Mouse (Mus musculus) granulocyte monocyte progenitor cell, adult 5-6 weeks (primary cell): ENCODE measurements around the gene Tmem200a. TPM values are rescaled to one million over a fixed set of nuclear protein-coding genes. Genes with fewer than 3 reads are reported as not detected.
"Not testable (repeated sequence)": the region's sequence is repeated elsewhere in the genome, so short reads cannot be mapped to it uniquely, and the experiment has no call there.

ENCODE experiments used
- ATAC-seq: replicated peaks from 2 replicates; pipeline ENCODE4 v1.8.0; 2016; ENCODE audit warnings: mild to moderate bottlenecking, moderate TSS enrichment, inconsistent platforms; ENCODE audit not compliant: poor library complexity, severe bottlenecking
- total RNA-seq, 2 experiments: library from RNA; stranded (forward) in 1 of 2; stranded (reverse) in 1 of 2; fragments of 200-712, 200-1000 nt in 1 of 2; fragments of >200 nt in 1 of 2; fragmentation: Nextera tagmentation in 1 of 2; gene quantifications; 2 replicates each; pipeline ENCODE4 v1.2.3; 2014 to 2017

Gene Tmem200a
- total RNA-seq, 2 experiments from 2014 or later, result not detected

DNA sequence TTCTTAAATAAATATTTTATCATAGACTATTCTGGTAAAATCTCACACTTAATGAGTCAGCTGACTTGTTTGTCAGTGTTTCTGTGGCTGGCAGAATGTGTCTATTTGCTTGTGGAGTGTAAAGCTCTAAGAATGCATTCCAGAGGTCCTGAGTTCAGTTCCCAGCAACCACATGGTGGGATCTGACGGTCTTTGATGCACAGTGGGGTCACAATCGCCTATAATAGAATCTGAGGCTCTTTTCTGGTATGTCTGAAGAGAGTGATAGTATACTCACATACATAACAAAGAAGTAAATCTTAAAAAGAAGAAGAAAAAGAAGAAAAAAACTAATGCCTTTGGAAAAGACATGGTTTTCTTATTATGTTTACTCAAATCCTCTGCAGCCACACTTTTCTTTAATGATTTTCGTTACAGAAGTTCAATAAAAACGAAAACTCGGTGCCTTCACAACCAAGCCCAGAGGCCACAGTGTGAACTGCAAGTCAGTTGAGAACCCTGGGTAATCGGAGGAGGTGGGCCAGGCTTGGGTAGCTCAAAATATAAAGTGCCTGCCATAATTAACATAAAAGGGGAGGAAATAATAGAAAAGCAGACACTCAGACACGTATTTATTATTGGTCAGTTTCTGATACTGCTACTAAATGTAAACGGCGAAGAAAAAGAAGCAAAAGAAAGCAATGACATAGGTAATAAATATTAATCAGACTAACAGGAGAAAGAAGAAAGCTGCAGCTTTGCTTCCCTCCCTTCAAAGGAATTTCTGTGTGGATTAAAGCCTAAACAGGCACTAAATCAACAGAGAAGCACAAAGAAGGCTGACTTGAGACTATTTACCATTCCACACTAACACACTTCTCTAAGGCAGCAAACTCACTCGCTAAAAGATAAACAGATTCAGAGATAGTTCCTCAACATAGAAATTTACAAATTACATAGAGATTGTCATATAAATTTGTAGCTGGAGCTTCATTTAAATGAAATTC is 170.5 kb downstream of the Tmem200a start:
- ATAC-seq, result no peak

- not testable (repeated sequence) for ATAC-seq
These were observed 184.7 kb downstream of the Tmem200a start for GRCm38 (mm10) chr10:25894126-25894525.

- no peak for ATAC-seq
These were observed 191.6 kb downstream of the Tmem200a start for GRCm38 (mm10) chr10:25887225-25887624.

DNA sequence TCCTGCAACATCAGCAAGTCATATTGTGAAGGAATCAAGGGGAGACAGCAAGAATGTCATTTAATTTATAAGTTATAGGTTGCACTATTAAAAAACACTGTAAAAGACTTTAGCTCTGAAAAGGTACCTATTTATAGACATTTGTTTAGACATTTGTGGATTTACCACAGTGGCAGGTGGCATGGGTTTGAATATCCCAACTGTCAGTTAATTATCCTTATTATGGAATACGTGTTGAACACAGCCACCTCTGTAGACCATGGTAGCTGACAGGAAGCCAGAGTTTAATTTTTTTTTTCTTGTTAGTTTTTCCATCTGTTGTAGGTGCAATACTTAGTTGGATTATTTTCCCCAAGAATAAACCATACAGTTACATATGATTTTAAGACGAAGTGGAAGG is 194.3 kb downstream of the Tmem200a start:
- no peak for ATAC-seq

DNA sequence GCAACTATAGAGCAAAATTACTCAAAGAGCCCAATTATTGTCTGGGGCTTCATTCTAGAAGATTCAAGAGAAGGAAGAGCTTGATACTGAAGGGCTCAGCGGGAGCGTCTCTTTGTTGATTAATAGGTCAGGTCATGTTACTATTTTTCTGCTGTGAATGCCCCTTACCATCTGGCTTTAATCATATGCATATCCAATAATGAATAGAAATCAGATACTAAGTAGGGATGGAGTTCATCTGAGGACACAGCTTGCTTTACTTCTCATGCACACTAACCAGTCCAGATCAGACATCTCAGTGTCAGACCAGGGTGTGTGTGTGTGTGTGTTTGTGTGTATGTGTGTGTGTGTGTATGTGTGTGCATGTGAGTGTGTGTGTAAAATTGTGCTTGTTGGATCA is 201.1 kb downstream of the Tmem200a start:
- ATAC-seq, result no peak

GRCm38 (mm10) chr10:25876809-25877208 is 202.0 kb downstream of the Tmem200a start:
- no peak for ATAC-seq

- ATAC-seq, result no peak
These were observed 210.1 kb downstream of the Tmem200a start for GRCm38 (mm10) chr10:25868739-25869138.

Other genes with a start within 250 kb of the Tmem200a start
- gene Gm9767, start 797 bp downstream of the Tmem200a start, total RNA-seq (2014; fragmentation: Nextera tagmentation), result not detected in 2 replicates
- gene Gm9767, start 797 bp downstream of the Tmem200a start, total RNA-seq (2017), result not detected in 2 replicates
- gene Samd3, start 150.7 kb upstream of the Tmem200a start, total RNA-seq (2014; fragmentation: Nextera tagmentation), result not detected in 2 replicates
- gene Samd3, start 150.7 kb upstream of the Tmem200a start, total RNA-seq (2017), result not detected in 2 replicates